Mouse (Mus musculus): ENCODE measurements around the gene Rfx1.

Rfx1 gene

GRCm38 (mm10) chr8:84089277-84089676, 22.6 kb downstream of the Rfx1 start:
- DNase-seq (ENCODE audit: low read depth): no peak

- no peak for DNase-seq (ENCODE audit: low read depth)
These were observed 24.0 kb downstream of the Rfx1 start for GRCm38 (mm10) chr8:84090585-84090984.

GRCm38 (mm10) chr8:84096061-84096460, 29.4 kb downstream of the Rfx1 start:
- DNase-seq (ENCODE audit: low read depth): no peak

GRCm38 (mm10) chr8:84098376-84098775, 31.7 kb downstream of the Rfx1 start:
- DNase-seq (ENCODE audit: low read depth): no peak

- no peak for DNase-seq (ENCODE audit: low read depth)
These were observed 35.0 kb downstream of the Rfx1 start for GRCm38 (mm10) chr8:84101476-84102270.

GRCm38 (mm10) chr8:84103601-84104000, 37.0 kb downstream of the Rfx1 start:
- peak; percentile 45 for DNase-seq (ENCODE audit: low read depth)

GRCm38 (mm10) chr8:84104221-84104620, 37.6 kb downstream of the Rfx1 start:
- peak; percentile 85 for DNase-seq (ENCODE audit: low read depth)

- peak; percentile 100 for DNase-seq (ENCODE audit: low read depth)
These were observed 38.3 kb downstream of the Rfx1 start, which contains the start of gene Dcaf15 for GRCm38 (mm10) chr8:84104697-84105609. Gene Dcaf15 (minus strand): TSS chr8:84104768.

- DNase-seq (ENCODE audit: low read depth): no peak
These were observed 39.0 kb downstream of the Rfx1 start for GRCm38 (mm10) chr8:84105676-84106075.

- DNase-seq (ENCODE audit: low read depth): no peak
These were observed 39.8 kb downstream of the Rfx1 start for GRCm38 (mm10) chr8:84106216-84107040.

- DNase-seq (ENCODE audit: low read depth): no peak
These were observed 49.0 kb downstream of the Rfx1 start for GRCm38 (mm10) chr8:84115646-84116045.

GRCm38 (mm10) chr8:84122151-84122550, 55.5 kb downstream of the Rfx1 start:
- DNase-seq (ENCODE audit: low read depth): no peak

- no peak for DNase-seq (ENCODE audit: low read depth)
These were observed 59.0 kb downstream of the Rfx1 start, which contains the start of gene Podnl1 for GRCm38 (mm10) chr8:84125656-84126055. Gene Podnl1 (plus strand): TSS chr8:84125989.

GRCm38 (mm10) chr8:84126742-84127141, 60.1 kb downstream of the Rfx1 start:
- DNase-seq (ENCODE audit: low read depth): no peak

- DNase-seq (ENCODE audit: low read depth): peak; percentile 75
These were observed 60.7 kb downstream of the Rfx1 start for GRCm38 (mm10) chr8:84127202-84127901.

- DNase-seq (ENCODE audit: low read depth): peak; percentile 30
These were observed 61.6 kb downstream of the Rfx1 start for GRCm38 (mm10) chr8:84128277-84128676.

- DNase-seq (ENCODE audit: low read depth): no peak
These were observed 64.2 kb downstream of the Rfx1 start for GRCm38 (mm10) chr8:84130806-84131205.

GRCm38 (mm10) chr8:84132225-84132624, 65.6 kb downstream of the Rfx1 start:
- DNase-seq (ENCODE audit: low read depth): no peak

GRCm38 (mm10) chr8:84137848-84138247, 71.2 kb downstream of the Rfx1 start:
- DNase-seq (ENCODE audit: low read depth): no peak

- DNase-seq (ENCODE audit: low read depth): no peak
These were observed 74.2 kb downstream of the Rfx1 start for GRCm38 (mm10) chr8:84140838-84141237.

GRCm38 (mm10) chr8:84144636-84145245, 78.1 kb downstream of the Rfx1 start:
- DNase-seq (ENCODE audit: low read depth): peak; percentile 95

Measured in 416B (cell line).